Mouse (Mus musculus) hindbrain, embryonic 15.5 days (tissue): ENCODE data around the gene Srsf9. TPM values are rescaled to one million over a fixed set of nuclear protein-coding genes. Genes with fewer than 3 reads are reported as not detected.
A peak's percentile ranks its signal among the peaks of the same experiment; 100 is the strongest.

Source experiments
- ATAC-seq: fragments of 200-750 bp; cut with Nextera tagmentation; 2 replicates; pipeline ENCODE4 v1.8.0; 2017; ENCODE audit warnings: low read depth, moderate number of reproducible peaks, moderate TSS enrichment; ENCODE audit not compliant: low FRiP score
- H3K27ac ChIP-seq: fragments of 300-500 bp; sonication (generic); replicated peaks from 2 replicates; pipeline ENCODE4 v1.5.1; 2015; ENCODE audit warnings: mild to moderate bottlenecking, inconsistent platforms
- H3K27me3 ChIP-seq: fragments of 300-500 bp; sonication (generic); 2 replicates; pipeline ENCODE4 v1.6.1; 2015; ENCODE audit warnings: control low read depth, inconsistent platforms
- H3K36me3 ChIP-seq: fragments of 300-500 bp; sonication (generic); 2 replicates; pipeline ENCODE4 v1.6.1; 2015; ENCODE audit warnings: control low read depth, inconsistent platforms
- H3K4me1 ChIP-seq: fragments of 300-500 bp; sonication (generic); replicated peaks from 2 replicates; pipeline ENCODE4 v1.6.1; 2015; ENCODE audit warnings: control low read depth, inconsistent platforms
- H3K4me2 ChIP-seq: fragments of 300-500 bp; sonication (generic); 2 replicates; pipeline ENCODE4 v1.6.1; 2015; ENCODE audit warnings: moderate library complexity, mild to moderate bottlenecking, inconsistent platforms
- H3K4me3 ChIP-seq: fragments of 300-500 bp; sonication (generic); 2 replicates; pipeline ENCODE4 v1.5.1; 2015; ENCODE audit warnings: mild to moderate bottlenecking, inconsistent platforms
- H3K9ac ChIP-seq: fragments of 300-500 bp; sonication (generic); 2 replicates; pipeline ENCODE4 v1.6.1; 2015; ENCODE audit warnings: inconsistent platforms
- H3K9me3 ChIP-seq: fragments of 300-500 bp; sonication (generic); 2 replicates; pipeline ENCODE4 v1.6.1; 2016; ENCODE audit warnings: control low read depth, inconsistent platforms
- WGBS: fragments of 180-500 bp; shearing (Covaris S2); methylation state at CpG from one replicate; pipeline ENCODE4 v1.1.7; 2015; 5-methylcytosine and 5-hydroxymethylcytosine counted together
- polyA plus RNA-seq: library from polyadenylated mRNA; unstranded; fragments of >200 nt; fragmentation: Nextera tagmentation; extraction: Ambion mirVana; gene quantifications from 2 replicates; pipeline ENCODE4 v1.2.1, GENCODE M21; 2015

Srsf9 gene
- polyA plus RNA-seq, 1 experiment from 2014 or later, result 142 TPM

DNA sequence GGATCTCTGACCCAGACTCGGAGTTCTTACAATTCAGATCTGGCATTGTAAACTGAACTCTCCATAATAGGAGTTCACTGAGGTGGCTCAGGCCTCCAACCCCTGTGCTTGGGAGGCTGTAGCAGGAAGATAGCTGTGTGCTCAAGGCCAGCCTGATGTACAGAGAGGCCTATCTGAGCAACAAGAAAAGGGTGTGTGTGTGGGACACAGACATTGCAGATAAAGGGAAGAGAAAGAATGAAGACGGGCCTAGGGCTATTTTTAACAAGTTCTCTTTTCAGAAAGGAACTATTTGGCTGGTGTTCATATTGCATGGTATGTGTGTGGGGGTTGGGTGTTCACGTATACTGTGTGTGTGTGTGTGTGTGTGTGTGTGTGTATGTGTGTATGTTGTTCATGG, 6.6 kb downstream of the Srsf9 start:
- no peak overlapping the region for H3K4me3 ChIP-seq
- H3K27me3 ChIP-seq, result no peaks in the 10 kb centered on the region
- 79% methylated on average over 3 of the region's 3 CpGs for WGBS
- H3K27ac ChIP-seq, result no peak overlapping the region
- H3K9me3 ChIP-seq, result no peaks in the 10 kb centered on the region
- ATAC-seq, result no peak
- H3K4me1 ChIP-seq, result peaks cover 14% of the 10 kb centered on the region
- peaks cover 50% of the 10 kb centered on the region for H3K36me3 ChIP-seq
- no peak overlapping the region for H3K4me2 ChIP-seq
- H3K9ac ChIP-seq, result no peak overlapping the region

DNA sequence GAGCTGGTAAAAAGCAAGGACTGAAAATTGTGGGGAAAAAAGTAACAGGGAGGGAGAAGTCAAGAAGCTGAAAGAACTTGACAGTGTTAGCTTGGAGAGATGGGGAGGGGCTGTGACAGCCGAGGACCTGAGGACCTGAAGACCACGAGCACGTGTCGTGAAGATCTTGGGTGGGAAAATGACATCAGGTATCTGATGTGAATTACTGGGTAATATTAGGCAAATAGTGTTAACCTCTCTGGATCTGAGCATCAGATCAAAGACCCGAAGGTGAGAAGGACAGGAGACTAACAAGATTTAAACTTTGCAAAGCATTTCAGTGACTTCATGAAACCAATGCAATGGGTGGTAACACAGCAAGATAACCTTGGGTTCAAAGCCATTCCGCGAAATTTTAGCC, 13.0 kb downstream of the Srsf9 start:
- Histone ChIP-seq H3K27ac (no peak overlapping the region), H3K36me3 (peaks cover 38% of the 10 kb centered on the region), H3K9me3 (no peaks in the 10 kb centered on the region), H3K4me2 (peak overlapping the region; percentile 88), H3K9ac (peak overlapping the region; percentile 90), H3K27me3 (no peaks in the 10 kb centered on the region), H3K4me3 (peak overlapping the region; percentile 95), H3K4me1 (peaks cover 23% of the 10 kb centered on the region)
- WGBS, result 32% methylated on average over 7 of the region's 7 CpGs
- no peak for ATAC-seq

DNA sequence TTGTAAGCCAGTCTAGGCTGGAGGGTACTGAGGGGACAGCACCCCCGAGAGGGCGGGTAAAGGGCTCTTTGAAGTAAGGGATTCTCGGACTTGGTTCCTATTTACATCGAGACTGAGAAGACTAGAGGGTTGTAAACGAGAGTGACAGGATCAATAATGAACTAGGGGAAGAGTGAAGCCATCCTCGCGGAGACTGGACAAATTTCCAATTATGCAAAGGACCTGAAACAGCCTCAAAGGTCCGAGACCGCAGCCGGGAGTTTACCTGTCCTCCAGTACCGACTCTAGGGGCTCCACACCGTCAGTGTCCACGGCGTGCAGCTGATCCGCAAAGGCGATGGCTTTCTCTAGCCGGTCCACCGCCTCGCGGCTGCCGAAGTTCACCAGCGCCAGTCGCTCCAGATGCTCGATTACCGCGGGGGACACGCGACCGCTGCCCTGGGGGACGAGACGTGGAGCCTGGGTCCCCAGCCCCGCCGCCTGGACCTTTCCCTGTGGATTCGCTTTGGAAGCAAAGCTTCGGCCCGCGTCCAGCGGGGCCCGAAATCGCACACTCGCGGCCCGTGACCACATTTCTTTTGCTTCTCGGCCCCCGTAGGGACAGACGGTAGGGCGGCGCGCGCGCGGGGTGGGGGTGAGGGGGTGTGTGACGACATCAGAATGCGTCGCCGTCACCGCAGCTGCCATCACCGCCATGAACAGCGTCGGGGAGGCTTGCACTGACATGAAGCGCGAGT, 13.8 kb downstream of the Srsf9 start, which contains the start of the genes Gatc and Triap1:
Gatc (minus strand) TSS at position 602 of the 737 bp plus-strand sequence.
Triap1 (plus strand) TSS at position 649 of the 737 bp plus-strand sequence.
- peaks cover 23% of the 10 kb centered on the region for H3K4me1 ChIP-seq
- H3K27ac ChIP-seq, result peak within 1 kb of the TSS; percentile 91
- peak within 1 kb of the TSS; percentile 88 for H3K4me2 ChIP-seq
- H3K4me3 ChIP-seq, result peak within 1 kb of the TSS; percentile 95
- under 1% methylated on average over 61 of the region's 62 CpGs for WGBS
- peaks cover 38% of the 10 kb centered on the region for H3K36me3 ChIP-seq
- peak within 1 kb of the TSS; percentile 90 for H3K9ac ChIP-seq
- ATAC-seq, result peak; percentile 90
- no peaks in the 10 kb centered on the region for H3K9me3 ChIP-seq
- H3K27me3 ChIP-seq, result no peaks in the 10 kb centered on the region

DNA sequence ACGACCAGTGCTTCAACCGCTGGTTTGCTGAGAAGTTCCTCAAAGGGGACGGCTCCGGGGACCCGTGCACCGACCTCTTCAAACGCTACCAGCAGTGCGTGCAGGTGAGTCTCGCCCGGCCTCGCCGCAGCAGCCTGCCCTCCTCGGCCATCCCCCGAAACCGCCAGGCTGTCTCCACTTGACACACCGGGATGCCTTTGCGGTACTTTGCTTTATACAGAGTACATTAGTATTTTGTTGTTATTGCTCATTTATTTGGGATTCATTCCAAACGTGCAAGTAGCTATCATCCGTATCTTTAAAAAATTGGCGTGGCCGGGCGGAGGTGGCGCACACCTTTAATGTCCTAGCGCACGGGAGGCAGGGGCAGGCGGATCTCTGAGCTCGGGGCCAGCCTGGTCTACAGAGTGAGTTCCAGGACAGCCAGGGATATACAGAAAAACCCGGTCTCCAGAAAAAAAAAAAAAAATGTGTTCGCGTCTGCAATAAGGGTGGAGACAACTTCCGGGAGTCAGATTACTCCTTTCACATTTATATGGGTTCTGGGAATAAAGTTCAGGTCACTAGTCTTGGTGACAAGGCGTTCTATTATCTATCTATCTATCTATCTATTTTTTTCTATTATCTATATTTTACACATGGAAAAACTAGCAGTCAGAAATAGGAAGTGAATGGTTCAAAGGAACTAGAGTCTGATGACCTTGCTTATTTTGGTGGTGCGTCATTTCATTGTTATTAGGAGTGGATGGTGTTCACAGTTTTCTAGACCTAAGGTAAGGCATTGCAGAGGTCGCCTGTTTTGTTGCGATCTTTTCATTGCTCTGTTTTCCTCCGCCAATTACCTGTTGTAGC, 14.6 kb downstream of the Srsf9 start:
- peaks cover 39% of the 10 kb centered on the region for H3K36me3 ChIP-seq
- WGBS, result 11% methylated on average over 36 of the region's 36 CpGs
- ATAC-seq, result no peak

DNA sequence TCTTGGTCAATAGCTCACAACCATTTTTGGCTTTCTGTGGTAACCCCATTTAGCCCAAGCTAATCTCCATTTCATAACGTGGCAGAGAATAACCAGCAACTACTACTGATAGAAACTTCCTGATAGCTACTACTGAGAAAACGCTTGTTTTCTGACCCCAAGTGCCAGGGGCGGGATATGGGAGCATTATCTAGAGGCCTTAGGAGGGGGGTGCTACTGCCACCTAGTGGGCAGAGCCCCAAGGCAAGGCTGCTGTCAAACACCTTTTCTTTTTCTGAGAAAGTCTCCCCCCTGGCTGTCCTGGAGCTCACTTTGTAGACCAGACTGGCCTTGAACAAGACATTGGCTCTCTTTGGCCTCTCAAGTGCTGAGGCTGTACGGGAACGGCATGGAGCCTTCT, 20.6 kb downstream of the Srsf9 start:
- Histone ChIP-seq H3K9ac (peak overlapping the region; percentile 93; the same call in 1 of the 2 replicates), H3K27ac (no peak overlapping the region), H3K4me2 (peak overlapping the region; percentile 87), H3K4me3 (peak overlapping the region; percentile 97), H3K4me1 (peaks cover 19% of the 10 kb centered on the region), H3K36me3 (peaks cover 36% of the 10 kb centered on the region), H3K27me3 (no peaks in the 10 kb centered on the region), H3K9me3 (no peaks in the 10 kb centered on the region)
- 4% methylated on average over 5 of the region's 5 CpGs for WGBS
- ATAC-seq, result no peak

More for the DNA sequence above, 14.6 kb downstream of the Srsf9 start:
- Histone ChIP-seq H3K9ac (peak overlapping the region; percentile 90), H3K27ac (peak overlapping the region; percentile 91), H3K9me3 (no peaks in the 10 kb centered on the region), H3K4me2 (peak overlapping the region; percentile 88), H3K4me1 (peaks cover 23% of the 10 kb centered on the region), H3K27me3 (no peaks in the 10 kb centered on the region), H3K4me3 (peak overlapping the region; percentile 95)

DNA sequence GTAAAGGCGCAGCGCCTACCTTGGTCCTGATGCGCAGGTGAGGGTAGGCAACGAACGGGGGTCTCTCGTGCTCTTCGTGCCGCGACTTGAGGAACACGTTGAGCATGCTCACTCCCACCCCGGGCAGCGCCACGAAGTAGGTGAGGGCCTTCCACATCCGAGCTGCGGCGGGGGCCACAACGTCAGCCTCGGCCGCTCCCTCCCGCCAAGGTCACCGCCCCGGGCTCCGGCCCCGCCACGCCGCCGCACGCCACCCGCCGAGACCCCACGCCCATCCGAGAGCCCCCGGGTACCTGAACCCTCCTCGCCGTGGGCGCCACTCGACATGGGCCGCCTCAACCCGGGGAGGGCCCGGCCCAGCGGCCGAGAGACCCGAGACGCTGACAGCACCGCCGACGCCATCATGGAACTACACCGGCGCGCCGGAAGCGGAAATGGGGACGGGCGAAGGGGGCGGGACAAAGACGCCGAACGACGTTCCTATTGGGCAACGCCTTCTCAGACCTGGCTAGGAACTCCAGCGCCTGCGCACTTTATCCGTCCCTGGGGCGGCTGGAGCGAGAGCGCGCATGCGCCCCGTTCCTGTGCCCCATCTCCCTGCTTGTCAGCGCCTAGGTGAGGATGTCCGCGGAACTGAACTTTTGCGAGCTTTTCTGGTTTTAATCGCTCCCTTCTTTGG, 21.7 kb downstream of the Srsf9 start, which contains the start of gene Cox6a1:
Cox6a1 (minus strand) TSS at position 436 of the 679 bp plus-strand sequence.
- H3K9me3 ChIP-seq, result no peaks in the 10 kb centered on the region
- peak within 1 kb of the TSS; percentile 87 for H3K4me2 ChIP-seq
- peak within 1 kb of the TSS; percentile 93 for H3K9ac ChIP-seq
- H3K27me3 ChIP-seq, result no peaks in the 10 kb centered on the region
- H3K4me3 ChIP-seq, result peak within 1 kb of the TSS; percentile 97
- H3K4me1 ChIP-seq, result peaks cover 19% of the 10 kb centered on the region
- H3K36me3 ChIP-seq, result peaks cover 25% of the 10 kb centered on the region
- peak; percentile 96 for ATAC-seq
- under 1% methylated on average over 73 of the region's 74 CpGs for WGBS
- peak within 1 kb of the TSS; percentile 84 for H3K27ac ChIP-seq

DNA sequence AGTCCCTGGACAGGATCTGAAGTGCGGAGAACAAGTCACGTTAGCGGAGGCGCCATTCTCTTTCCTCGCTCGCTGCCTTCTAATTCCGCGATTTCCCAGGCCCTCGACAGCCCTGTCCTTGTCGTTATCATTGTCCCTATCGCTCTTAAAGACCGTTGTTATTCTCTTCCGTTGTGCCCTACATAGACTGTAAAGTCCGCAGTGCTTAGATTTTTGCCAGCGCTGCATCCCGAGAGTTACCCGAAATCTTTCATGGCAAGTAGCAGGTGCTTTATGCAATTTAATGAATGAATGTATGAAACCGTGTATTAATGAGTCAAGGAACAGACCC, 22.2 kb downstream of the Srsf9 start:
- Histone ChIP-seq H3K36me3 (peaks cover 20% of the 10 kb centered on the region), H3K27ac (peak overlapping the region; percentile 84), H3K4me2 (peak overlapping the region; percentile 87), H3K4me3 (peak overlapping the region; percentile 97), H3K9ac (peak overlapping the region; percentile 66), H3K4me1 (peaks cover 19% of the 10 kb centered on the region), H3K9me3 (no peaks in the 10 kb centered on the region), H3K27me3 (no peaks in the 10 kb centered on the region)
- peak; percentile 71 for ATAC-seq
- under 1% methylated on average over 18 of the region's 18 CpGs for WGBS

DNA sequence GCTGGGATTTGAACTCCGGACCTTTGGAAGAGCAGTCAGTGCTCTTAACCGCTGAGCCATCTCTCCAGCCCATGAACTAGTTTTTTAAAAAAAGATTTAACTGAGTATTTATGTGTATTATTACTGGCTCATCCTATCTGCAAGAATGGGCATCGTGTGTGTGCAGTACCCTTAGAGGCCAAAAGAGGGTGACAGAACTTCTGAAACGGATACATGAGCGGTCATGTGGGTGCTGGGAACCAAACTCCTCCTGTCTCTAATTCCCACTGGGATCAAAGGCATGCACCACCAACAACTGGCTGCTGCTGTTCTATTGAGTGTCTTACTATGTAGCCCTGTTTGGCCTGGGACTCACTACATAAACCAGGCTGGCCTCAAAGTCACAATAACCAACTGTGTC, 24.4 kb downstream of the Srsf9 start:
- Histone ChIP-seq H3K27ac (no peak overlapping the region), H3K4me2 (no peak overlapping the region), H3K4me3 (no peak overlapping the region), H3K4me1 (peaks cover 19% of the 10 kb centered on the region), H3K9ac (no peak overlapping the region), H3K36me3 (no peaks in the 10 kb centered on the region), H3K27me3 (no peaks in the 10 kb centered on the region), H3K9me3 (no peaks in the 10 kb centered on the region)
- ATAC-seq, result no peak
- 80% methylated on average over 5 of the region's 5 CpGs for WGBS

DNA sequence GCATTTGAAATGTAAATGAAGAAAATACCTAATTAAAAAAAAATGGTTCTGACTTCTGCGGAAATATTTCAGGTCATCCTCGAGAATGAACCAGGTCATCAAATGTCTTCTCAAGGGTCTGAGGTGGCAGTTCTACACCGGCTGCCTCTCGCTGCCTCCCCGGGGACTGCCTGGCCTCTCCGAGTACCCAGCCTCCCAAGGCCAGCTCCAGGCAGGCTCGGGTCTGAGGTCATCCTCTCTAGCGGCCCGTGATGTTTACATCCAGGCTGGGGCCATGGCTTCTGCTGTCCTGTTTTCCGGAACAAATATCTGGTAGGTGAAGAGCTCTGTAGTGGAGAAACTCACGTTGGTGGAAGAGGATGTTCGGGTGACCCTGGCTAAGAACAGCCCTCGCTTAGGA, 28.1 kb downstream of the Srsf9 start:
- no peaks in the 10 kb centered on the region for H3K27me3 ChIP-seq
- no peaks in the 10 kb centered on the region for H3K36me3 ChIP-seq
- H3K27ac ChIP-seq, result no peak overlapping the region
- no peak overlapping the region for H3K4me3 ChIP-seq
- ATAC-seq, result no peak
- H3K9ac ChIP-seq, result no peak overlapping the region
- WGBS, result 66% methylated on average over 13 of the region's 13 CpGs
- no peaks in the 10 kb centered on the region for H3K4me1 ChIP-seq
- H3K9me3 ChIP-seq, result no peaks in the 10 kb centered on the region
- H3K4me2 ChIP-seq, result no peak overlapping the region

DNA sequence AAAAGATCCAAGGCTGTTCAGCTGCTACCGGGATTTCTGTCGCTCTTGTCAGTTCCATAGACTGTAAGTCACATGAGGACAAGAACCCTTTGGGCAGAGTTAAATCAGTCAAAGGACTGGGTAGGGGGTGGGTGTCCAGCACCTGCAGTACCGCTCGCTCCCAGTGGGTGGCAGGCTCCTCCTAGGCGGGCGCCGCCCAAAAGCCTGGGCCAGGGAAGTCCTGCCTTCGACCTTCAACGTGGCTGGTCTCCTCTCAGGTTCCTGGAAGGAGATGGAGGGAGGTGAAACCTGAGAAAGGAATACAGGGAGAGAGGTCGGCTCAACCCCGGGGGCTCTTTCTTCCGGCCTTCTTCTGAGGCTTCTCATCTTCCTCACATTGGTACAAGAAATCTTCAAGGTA, 31.9 kb downstream of the Srsf9 start:
- no peak overlapping the region for H3K27ac ChIP-seq
- H3K27me3 ChIP-seq, result no peaks in the 10 kb centered on the region
- no peak overlapping the region for H3K9ac ChIP-seq
- H3K4me3 ChIP-seq, result no peak overlapping the region
- H3K4me1 ChIP-seq, result no peaks in the 10 kb centered on the region
- H3K4me2 ChIP-seq, result no peak overlapping the region
- H3K9me3 ChIP-seq, result no peaks in the 10 kb centered on the region
- ATAC-seq, result no peak
- H3K36me3 ChIP-seq, result no peaks in the 10 kb centered on the region
- WGBS, result 9% methylated on average over 12 of the region's 12 CpGs

DNA sequence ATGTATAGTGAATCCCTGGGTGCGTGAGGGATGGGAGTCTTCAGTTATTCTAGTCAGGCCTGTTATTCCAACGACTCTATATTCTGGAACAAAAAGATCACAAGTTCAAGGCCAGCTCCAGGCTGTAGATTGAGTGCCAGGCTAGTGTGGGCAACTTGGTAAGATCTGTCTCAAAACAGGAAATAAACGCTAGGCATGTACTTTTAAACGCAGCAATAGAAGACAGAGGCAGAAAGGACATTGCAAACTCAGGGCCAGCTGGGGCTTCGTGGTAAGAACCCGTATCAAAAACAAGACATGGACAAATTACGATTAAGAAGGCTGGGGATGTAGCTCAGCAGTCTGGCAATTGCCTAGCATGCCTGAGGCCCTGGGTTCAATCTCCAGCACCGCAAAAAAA, 32.5 kb downstream of the Srsf9 start:
- H3K36me3 ChIP-seq, result no peaks in the 10 kb centered on the region
- no peak overlapping the region for H3K4me3 ChIP-seq
- H3K27me3 ChIP-seq, result no peaks in the 10 kb centered on the region
- H3K27ac ChIP-seq, result no peak overlapping the region
- H3K4me2 ChIP-seq, result no peak overlapping the region
- H3K9ac ChIP-seq, result no peak overlapping the region
- no peaks in the 10 kb centered on the region for H3K9me3 ChIP-seq
- no peaks in the 10 kb centered on the region for H3K4me1 ChIP-seq
- no peak for ATAC-seq
- 85% methylated on average over 8 of the region's 8 CpGs for WGBS
